Mouse (Mus musculus) forebrain, embryonic 11.5 days (tissue): ENCODE measurements around the gene Aldh3b1. TPM values are rescaled to one million over a fixed set of nuclear protein-coding genes. Genes with fewer than 3 reads are reported as not detected.

Experiments used
- ATAC-seq: fragments of 200-750 bp; cut with Nextera tagmentation; replicated peaks from 2 replicates; pipeline ENCODE4 v1.8.0; 2017; ENCODE audit warnings: moderate TSS enrichment; ENCODE audit not compliant: low FRiP score
- DNase-seq: peaks from one replicate; pipeline ENCODE4 v3.0.0-alpha.2; 2017; ENCODE audit warnings: low spot score
- H3K27ac ChIP-seq: fragments of 300-500 bp; sonication (generic); 2 replicates; pipeline ENCODE4 v1.5.1; 2014; ENCODE audit warnings: low read depth, low read length
- H3K27me3 ChIP-seq: fragments of 300-500 bp; sonication (generic); 2 replicates; pipeline ENCODE4 v1.6.1; 2014; ENCODE audit warnings: mild to moderate bottlenecking, low read length, mixed read lengths; ENCODE audit not compliant: control insufficient read depth, insufficient read depth
- H3K36me3 ChIP-seq: fragments of 300-500 bp; sonication (generic); 2 replicates; pipeline ENCODE4 v1.6.1; 2014; ENCODE audit warnings: mild to moderate bottlenecking, low read length, moderate library complexity, mixed read lengths; ENCODE audit not compliant: control insufficient read depth, insufficient read depth
- H3K4me1 ChIP-seq: fragments of 300-500 bp; sonication (generic); replicated peaks from 2 replicates; pipeline ENCODE4 v1.6.1; 2014; ENCODE audit warnings: low read length, mixed read lengths; ENCODE audit not compliant: control insufficient read depth, insufficient read depth
- H3K4me2 ChIP-seq: fragments of 300-500 bp; sonication (generic); 2 replicates; pipeline ENCODE4 v1.6.1; 2014; ENCODE audit warnings: low read depth, mild to moderate bottlenecking, low read length, moderate library complexity, mixed read lengths; ENCODE audit not compliant: severe bottlenecking
- H3K4me3 ChIP-seq: fragments of 300-500 bp; sonication (generic); 2 replicates; pipeline ENCODE4 v1.5.1; 2014; ENCODE audit warnings: low read depth, low read length
- H3K9ac ChIP-seq: fragments of 300-500 bp; sonication (generic); 2 replicates; pipeline ENCODE4 v1.6.1; 2014; ENCODE audit warnings: low read length
- H3K9me3 ChIP-seq: fragments of 300-500 bp; sonication (generic); 2 replicates; pipeline ENCODE4 v1.6.1; 2016; ENCODE audit warnings: low read length, mixed read lengths; ENCODE audit not compliant: control insufficient read depth
- WGBS: fragments of 180-500 bp; shearing (Covaris S2); extraction: QIAGEN DNeasy Blood & Tissue Kit; methylation state at CpG from one replicate; pipeline ENCODE4 v1.1.7; 2014; 5-methylcytosine and 5-hydroxymethylcytosine counted together
- polyA plus RNA-seq: library from polyadenylated mRNA; unstranded; fragments of >200 nt; fragmentation: Nextera tagmentation; extraction: Ambion mirVana; gene quantifications from 2 replicates; pipeline ENCODE4 v1.2.1, GENCODE M21; 2014

Gene Aldh3b1
- polyA plus RNA-seq, 1 experiment from 2014 or later, result 0.35 TPM

DNA sequence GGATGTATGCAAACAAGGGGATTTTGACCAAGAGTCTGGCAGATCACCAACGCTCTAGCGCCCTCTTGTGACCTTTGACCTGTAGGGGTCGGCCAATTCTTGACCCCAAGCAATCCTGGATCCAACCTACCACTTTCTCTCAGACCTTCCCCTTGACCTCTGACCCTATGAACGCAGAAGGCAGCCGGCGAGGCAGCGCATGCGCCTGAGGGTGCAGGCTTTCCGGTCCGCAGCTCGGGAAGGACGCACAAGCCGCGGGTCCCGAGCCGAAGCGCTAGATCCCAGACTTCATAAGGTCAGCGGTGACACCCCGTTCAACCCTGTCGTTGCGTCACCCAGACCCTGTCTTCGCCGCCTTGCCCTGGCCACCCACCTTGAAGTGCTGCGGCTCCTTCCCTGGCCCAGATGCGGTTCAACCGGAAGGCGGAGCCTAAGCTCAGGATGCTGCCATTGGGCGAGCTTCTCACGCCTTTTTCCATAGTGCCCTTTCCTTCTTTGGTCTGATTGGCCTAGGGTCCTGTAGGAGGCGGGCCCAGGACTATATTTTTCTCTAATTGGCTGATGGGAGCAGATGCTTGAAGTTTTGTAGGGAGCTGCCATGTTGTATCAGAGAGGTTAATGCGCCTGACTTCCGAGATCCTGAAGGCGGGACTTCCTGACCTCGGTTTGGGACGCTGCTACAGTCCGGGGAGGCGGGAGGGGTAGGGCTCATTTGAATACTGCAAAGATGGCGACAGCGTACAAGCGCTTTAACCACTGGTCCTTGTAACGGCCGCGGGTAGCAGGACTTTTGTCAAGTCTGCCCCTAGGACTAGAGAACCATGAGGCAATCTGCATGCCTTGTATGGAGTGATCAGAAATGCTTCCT lies 17.0 kb downstream of the Aldh3b1 start, which contains the start of gene Ndufs8:
Gene Ndufs8 (minus strand): TSS at position 438 of the 868 bp plus-strand sequence.
- under 1% methylated on average over 43 of the region's 43 CpGs for WGBS
- Histone ChIP-seq H3K4me3 (peak within 1 kb of the TSS; percentile 68), H3K27ac (peak within 1 kb of the TSS; percentile 71), H3K4me1 (peaks cover 5% of the 10 kb centered on the region; the same call in 1 of the 2 replicates), H3K4me2 (peak within 1 kb of the TSS; percentile 78), H3K36me3 (peaks cover 3% of the 10 kb centered on the region; the same call in 1 of the 2 replicates), H3K9me3 (no peaks in the 10 kb centered on the region), H3K9ac (peak within 1 kb of the TSS; percentile 68), H3K27me3 (no peaks in the 10 kb centered on the region; the same call in 1 of the 2 replicates)
- ATAC-seq (peak; percentile 98), DNase-seq (peak; percentile 93)

DNA sequence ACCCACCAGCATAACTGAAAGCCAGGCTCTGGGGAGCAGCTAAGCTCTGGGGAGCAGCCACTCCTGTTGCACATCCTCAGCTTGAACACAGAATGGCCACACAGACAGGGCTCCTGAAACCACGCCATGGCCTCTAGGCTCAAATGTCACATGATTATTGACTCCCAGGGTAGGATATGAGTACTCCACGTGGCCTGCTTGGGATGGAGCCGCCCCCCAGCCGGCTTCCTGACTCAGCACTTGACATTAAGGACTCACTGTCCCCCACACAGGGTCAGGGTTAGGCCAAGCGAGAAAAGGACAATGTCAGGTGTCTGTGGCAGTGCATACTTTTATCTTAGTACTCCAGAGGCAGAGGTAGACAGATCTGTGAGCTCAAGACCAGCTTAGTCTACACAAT lies 19.4 kb downstream of the Aldh3b1 start:
- WGBS, result 82% methylated on average over 5 of the region's 5 CpGs
- Histone ChIP-seq H3K27me3 (no peaks in the 10 kb centered on the region; the same call in 1 of the 2 replicates), H3K4me2 (no peak overlapping the region), H3K4me3 (no peak overlapping the region), H3K9ac (no peak overlapping the region), H3K4me1 (peaks cover 11% of the 10 kb centered on the region; the same call in 1 of the 2 replicates), H3K36me3 (peaks cover 3% of the 10 kb centered on the region; the same call in 1 of the 2 replicates), H3K9me3 (no peaks in the 10 kb centered on the region), H3K27ac (no peak overlapping the region)
- ATAC-seq (no peak), DNase-seq (no peak)

DNA sequence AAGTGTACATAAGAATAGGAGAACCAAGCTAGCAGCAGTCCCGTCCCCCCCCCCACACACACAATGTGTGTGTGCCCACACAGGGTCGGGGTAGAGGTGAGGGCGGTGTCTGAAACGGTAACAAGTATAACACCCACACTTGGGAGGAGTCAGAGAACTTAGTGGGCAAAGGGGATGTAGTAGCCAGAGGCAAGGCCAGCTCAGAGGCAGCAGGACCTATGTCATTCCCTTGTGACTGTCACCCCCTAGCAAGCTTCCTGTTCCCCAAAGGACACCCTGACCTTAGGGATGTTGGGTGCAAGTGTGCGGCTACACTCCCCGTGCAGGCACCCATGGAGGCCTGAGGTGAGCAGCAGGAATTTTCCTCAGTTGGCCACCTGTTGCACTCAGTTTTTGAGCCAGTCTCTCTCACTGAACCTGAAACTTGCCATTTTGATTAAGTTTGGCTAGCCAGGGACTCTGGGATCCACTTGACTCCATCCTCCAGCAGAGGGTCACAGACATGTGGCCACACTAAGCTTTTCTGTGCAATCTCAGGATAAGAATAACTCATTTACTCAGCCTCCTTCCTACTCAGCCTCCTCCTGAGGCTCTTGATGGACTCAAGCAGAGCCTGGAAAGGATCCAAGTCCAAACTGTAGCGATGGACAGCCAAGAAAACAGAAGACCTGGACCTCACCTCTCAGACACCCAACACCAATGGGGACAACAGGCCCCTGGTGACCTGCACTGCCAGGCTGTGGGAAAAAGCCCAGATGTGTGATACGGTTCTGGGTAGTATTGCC lies 21.5 kb downstream of the Aldh3b1 start:
- H3K4me3 ChIP-seq, result no peak overlapping the region
- H3K27me3 ChIP-seq, result no peaks in the 10 kb centered on the region; the same call in 1 of the 2 replicates
- no peak overlapping the region for H3K4me2 ChIP-seq
- H3K27ac ChIP-seq, result no peak overlapping the region
- H3K36me3 ChIP-seq, result peaks cover 3% of the 10 kb centered on the region; the same call in 1 of the 2 replicates
- DNase-seq (no peak), ATAC-seq (no peak)
- 85% methylated on average over 8 of the region's 8 CpGs for WGBS
- peaks cover 7% of the 10 kb centered on the region; the same call in 1 of the 2 replicates for H3K4me1 ChIP-seq
- H3K9ac ChIP-seq, result no peak overlapping the region
- H3K9me3 ChIP-seq, result no peaks in the 10 kb centered on the region

DNA sequence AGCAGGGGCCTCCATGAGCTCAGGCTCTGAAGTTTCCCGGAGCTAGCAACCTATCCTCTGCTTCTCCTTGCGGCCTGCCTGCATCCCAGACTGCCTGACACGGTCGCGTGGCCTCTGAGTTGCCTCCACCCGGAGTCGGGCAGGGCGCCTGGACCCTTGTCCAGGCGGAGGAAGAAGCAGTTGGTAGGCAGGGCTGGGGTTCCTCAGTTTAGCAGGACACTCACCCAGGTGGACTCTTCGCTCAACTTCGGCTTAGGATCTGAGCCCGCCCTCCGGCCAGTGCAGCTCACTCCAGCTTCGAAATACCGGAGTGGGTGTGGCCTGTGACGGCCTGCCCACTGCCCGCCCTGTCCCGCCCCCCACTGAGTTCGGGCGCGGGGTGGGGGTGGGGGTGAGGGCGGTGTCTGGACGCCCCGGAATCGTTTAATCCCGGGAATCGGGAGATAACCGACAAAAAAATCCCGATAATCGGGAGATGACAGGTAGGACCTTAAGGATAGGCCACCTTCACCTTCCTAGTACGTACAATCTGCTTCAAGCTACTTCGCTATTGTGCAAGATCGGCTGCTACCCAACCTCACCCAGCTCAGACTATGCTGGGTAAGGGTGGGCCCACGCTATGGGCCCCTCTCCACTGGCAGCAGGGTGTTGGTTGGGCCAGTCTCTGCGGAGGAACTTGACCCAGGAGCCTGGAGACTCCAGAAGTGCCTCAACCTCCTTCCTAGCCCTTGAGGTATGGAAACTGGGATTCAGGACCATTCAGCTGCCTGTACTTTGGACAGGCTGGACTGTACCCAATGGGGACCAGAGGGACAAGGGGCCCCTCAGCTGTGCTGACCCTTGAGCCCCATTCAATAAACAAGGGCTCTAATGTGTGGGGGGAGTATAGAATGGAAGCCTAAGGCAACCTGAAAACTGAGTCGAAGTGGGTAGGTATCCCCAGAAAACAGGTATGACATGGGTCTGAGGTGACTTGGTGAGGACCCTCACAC lies 22.5 kb downstream of the Aldh3b1 start, which contains the start of gene Tcirg1:
Gene Tcirg1 (minus strand): TSS at position 339 of the 992 bp plus-strand sequence.
- no peaks in the 10 kb centered on the region; the same call in 1 of the 2 replicates for H3K27me3 ChIP-seq
- no peaks in the 10 kb centered on the region for H3K9me3 ChIP-seq
- peak within 1 kb of the TSS; percentile 31 for H3K4me3 ChIP-seq
- peaks cover 3% of the 10 kb centered on the region; the same call in 1 of the 2 replicates for H3K36me3 ChIP-seq
- H3K27ac ChIP-seq, result no peak within 1 kb of the TSS
- H3K9ac ChIP-seq, result peak within 1 kb of the TSS; percentile 46
- peak within 1 kb of the TSS; percentile 60 for H3K4me2 ChIP-seq
- peaks cover 7% of the 10 kb centered on the region; the same call in 1 of the 2 replicates for H3K4me1 ChIP-seq
- DNase-seq (peak; percentile 77), ATAC-seq (peak; percentile 58; the same call in 1 of the 2 replicates)
- WGBS, result 6% methylated on average over 36 of the region's 36 CpGs

DNA sequence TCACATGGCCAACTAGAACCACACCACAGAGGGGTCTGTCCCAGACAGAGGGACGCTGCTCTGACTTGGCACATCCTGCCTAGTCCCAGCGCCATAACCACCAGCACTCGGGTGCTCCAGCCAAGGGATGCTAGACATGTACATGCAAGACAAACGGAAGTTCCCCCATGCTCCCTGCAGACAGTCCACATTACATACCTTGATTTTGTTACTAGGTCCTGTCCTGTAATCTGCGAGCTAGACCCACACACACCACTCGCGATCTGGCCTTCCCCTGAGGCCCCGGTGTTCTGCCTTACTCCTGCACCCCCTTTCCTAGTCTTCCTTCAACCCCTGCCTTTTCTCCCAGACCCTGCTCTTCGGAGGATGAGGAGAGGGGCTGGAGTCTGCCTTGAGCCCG lies 23.3 kb downstream of the Aldh3b1 start:
- Histone ChIP-seq H3K36me3 (peaks cover 3% of the 10 kb centered on the region; the same call in 1 of the 2 replicates), H3K9me3 (no peaks in the 10 kb centered on the region), H3K9ac (peak overlapping the region; percentile 46), H3K27ac (no peak overlapping the region), H3K27me3 (no peaks in the 10 kb centered on the region; the same call in 1 of the 2 replicates), H3K4me1 (peaks cover 7% of the 10 kb centered on the region; the same call in 1 of the 2 replicates), H3K4me2 (peak overlapping the region; percentile 60), H3K4me3 (peak overlapping the region; percentile 31)
- WGBS, result 45% methylated on average over 10 of the region's 10 CpGs
- DNase-seq (no peak), ATAC-seq (no peak)

DNA sequence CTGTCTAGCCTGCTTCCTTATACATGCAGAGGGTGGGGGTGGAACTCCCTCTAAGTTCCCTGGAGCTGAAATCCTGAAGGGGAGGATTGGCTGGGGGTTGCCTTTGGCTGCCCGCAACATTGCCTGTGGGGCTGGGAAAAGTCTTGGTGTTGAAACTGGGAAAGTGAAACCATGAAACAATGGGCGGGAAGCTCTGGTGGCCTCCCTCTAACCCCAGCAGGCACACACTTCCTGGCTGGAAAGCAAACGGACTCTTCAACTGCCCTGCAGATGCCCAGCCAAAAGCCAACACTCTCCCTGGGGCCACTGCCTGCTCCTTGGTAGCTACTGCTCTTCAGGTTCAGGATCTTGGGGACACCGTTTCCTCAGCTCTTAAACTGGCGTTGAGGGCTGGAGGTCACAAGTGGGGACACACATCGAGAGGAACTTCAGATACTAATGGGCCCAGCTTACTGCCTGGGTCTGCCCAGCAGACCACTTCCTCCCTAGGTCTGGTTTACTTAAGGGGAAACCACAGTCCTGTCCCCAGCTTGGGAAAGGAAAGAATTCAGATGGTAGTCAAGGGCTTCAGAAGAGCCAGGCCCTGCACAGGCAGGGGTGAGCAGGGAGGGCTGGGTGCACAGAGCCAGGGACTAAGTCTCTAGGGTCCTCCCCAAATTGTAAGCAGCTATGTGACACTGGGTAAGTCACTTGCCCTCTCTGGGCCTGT lies 24.2 kb downstream of the Aldh3b1 start:
- H3K27ac ChIP-seq, result no peak overlapping the region
- no peak overlapping the region for H3K9ac ChIP-seq
- H3K9me3 ChIP-seq, result no peaks in the 10 kb centered on the region
- H3K27me3 ChIP-seq, result no peaks in the 10 kb centered on the region; the same call in 1 of the 2 replicates
- H3K4me1 ChIP-seq, result peaks cover 7% of the 10 kb centered on the region; the same call in 1 of the 2 replicates
- no peak for ATAC-seq
- no peak for DNase-seq
- H3K4me3 ChIP-seq, result no peak overlapping the region
- H3K36me3 ChIP-seq, result peaks cover 3% of the 10 kb centered on the region; the same call in 1 of the 2 replicates
- 50% methylated on average over 6 of the region's 6 CpGs for WGBS
- no peak overlapping the region for H3K4me2 ChIP-seq

DNA sequence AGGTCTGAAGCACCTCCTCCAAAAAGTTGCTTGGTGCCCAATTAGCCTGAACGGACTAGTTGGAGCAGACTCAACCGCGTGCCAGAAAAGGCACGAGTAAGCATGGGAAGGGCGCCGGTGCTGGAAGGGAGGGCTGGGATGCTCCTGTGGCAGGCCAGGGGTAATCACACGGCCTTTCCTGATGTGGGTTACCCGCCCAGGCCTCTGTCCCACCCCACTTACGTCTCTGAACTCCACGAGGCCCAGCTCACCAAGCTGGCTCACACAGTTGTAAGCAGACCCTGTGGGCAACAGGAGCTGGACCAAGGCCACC lies 25.3 kb downstream of the Aldh3b1 start:
- no peaks in the 10 kb centered on the region for H3K9me3 ChIP-seq
- no peak overlapping the region for H3K9ac ChIP-seq
- H3K4me1 ChIP-seq, result peaks cover 7% of the 10 kb centered on the region; the same call in 1 of the 2 replicates
- no peak overlapping the region for H3K27ac ChIP-seq
- 69% methylated on average over 10 of the region's 10 CpGs for WGBS
- no peak for ATAC-seq
- H3K4me2 ChIP-seq, result no peak overlapping the region
- no peak for DNase-seq
- H3K4me3 ChIP-seq, result no peak overlapping the region
- no peaks in the 10 kb centered on the region; the same call in 1 of the 2 replicates for H3K27me3 ChIP-seq
- H3K36me3 ChIP-seq, result peaks cover 3% of the 10 kb centered on the region; the same call in 1 of the 2 replicates
